Mouse (Mus musculus) forebrain, embryonic 13.5 days (tissue): ENCODE measurements around the gene Nrbf2. TPM values are rescaled to one million over a fixed set of nuclear protein-coding genes. Genes with fewer than 3 reads are reported as not detected.

Experiments
- ATAC-seq: fragments of 200-750 bp; cut with Nextera tagmentation; 2 replicates; pipeline ENCODE4 v1.8.0; 2017
- H3K27ac ChIP-seq: fragments of 300-500 bp; sonication (generic); 2 replicates; pipeline ENCODE4 v1.5.1; 2015; ENCODE audit warnings: inconsistent platforms, mild to moderate bottlenecking, moderate library complexity
- H3K27me3 ChIP-seq: fragments of 300-500 bp; sonication (generic); 2 replicates; pipeline ENCODE4 v1.6.1; 2015; ENCODE audit warnings: mild to moderate bottlenecking, inconsistent platforms
- H3K36me3 ChIP-seq: fragments of 300-500 bp; sonication (generic); 2 replicates; pipeline ENCODE4 v1.6.1; 2015; ENCODE audit warnings: mild to moderate bottlenecking, inconsistent platforms; ENCODE audit not compliant: poor library complexity, severe bottlenecking
- H3K4me1 ChIP-seq: fragments of 300-500 bp; sonication (generic); 2 replicates; pipeline ENCODE4 v1.6.1; 2015; ENCODE audit warnings: inconsistent platforms
- H3K4me2 ChIP-seq: fragments of 300-500 bp; sonication (generic); 2 replicates; pipeline ENCODE4 v1.6.1; 2015; ENCODE audit warnings: inconsistent platforms, mild to moderate bottlenecking, moderate library complexity
- H3K4me3 ChIP-seq: fragments of 300-500 bp; sonication (generic); 2 replicates; pipeline ENCODE4 v1.5.1; 2015; ENCODE audit warnings: mild to moderate bottlenecking, inconsistent platforms
- H3K9ac ChIP-seq: fragments of 300-500 bp; sonication (generic); 2 replicates; pipeline ENCODE4 v1.6.1; 2015; ENCODE audit warnings: mild to moderate bottlenecking, inconsistent platforms
- H3K9me3 ChIP-seq: fragments of 300-500 bp; sonication (generic); replicated peaks from 2 replicates; pipeline ENCODE4 v1.6.1; 2016; ENCODE audit warnings: inconsistent platforms
- WGBS: fragments of 180-500 bp; shearing (Covaris S2); methylation state at CpG from one replicate; pipeline ENCODE4 v1.1.7; 2015; 5-methylcytosine and 5-hydroxymethylcytosine counted together
- polyA plus RNA-seq: library from polyadenylated mRNA; unstranded; fragments of >200 nt; fragmentation: Nextera tagmentation; extraction: Ambion mirVana; gene quantifications from 2 replicates; pipeline ENCODE4 v1.2.1, GENCODE M21; 2015

Nrbf2 gene
- polyA plus RNA-seq, 1 experiment from 2014 or later = 41.0 TPM

DNA sequence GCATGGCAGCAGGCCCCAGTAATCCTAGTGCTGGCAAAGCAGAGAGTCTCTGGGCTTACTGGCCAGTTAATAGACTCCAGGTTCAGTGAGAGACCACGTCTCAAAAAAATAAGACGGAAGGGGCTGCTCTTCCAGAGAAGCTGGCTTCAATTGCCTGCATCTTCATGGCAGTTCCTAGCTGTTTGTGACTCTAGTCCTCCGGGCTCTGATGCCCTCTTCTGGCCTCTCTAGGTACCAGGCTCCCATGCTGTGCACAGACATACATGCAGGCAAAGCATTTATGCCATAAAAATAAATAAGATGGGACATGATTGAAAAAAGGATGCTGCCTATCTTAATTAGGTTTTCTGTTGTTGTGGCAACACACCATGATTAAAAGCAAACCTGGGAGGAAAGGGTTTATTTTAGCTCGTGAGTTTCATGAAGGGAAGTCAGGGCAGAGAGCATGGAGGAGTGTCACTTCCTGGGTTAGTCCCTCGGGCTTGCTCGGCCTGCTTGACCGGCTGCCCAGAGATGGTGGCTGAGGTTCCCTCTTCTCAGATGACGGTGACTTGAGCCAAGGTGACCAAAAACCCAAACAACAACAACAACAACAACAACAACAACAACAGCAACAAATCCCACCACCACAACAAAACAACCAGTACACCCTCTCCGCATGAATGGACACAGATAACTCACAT lies 26.3 kb upstream of the Nrbf2 start:
- H3K27me3 ChIP-seq = no peaks in the 10 kb centered on the region
- WGBS = 37% methylated on average over 9 of the region's 9 CpGs
- H3K4me1 ChIP-seq = no peaks in the 10 kb centered on the region
- H3K9ac ChIP-seq = no peak overlapping the region
- H3K4me2 ChIP-seq = no peak overlapping the region
- H3K27ac ChIP-seq = no peak overlapping the region
- ATAC-seq = peak; percentile 74
- no peaks in the 10 kb centered on the region for H3K36me3 ChIP-seq
- H3K9me3 ChIP-seq = no peaks in the 10 kb centered on the region
- H3K4me3 ChIP-seq = no peak overlapping the region

GRCm38 (mm10) chr10:67309483-67310138 lies 24.5 kb upstream of the Nrbf2 start:
- WGBS = 80% methylated on average over 7 of the region's 7 CpGs
- Histone ChIP-seq H3K9me3 (no peaks in the 10 kb centered on the region), H3K27me3 (no peaks in the 10 kb centered on the region), H3K27ac (no peak overlapping the region), H3K4me2 (no peak overlapping the region), H3K36me3 (no peaks in the 10 kb centered on the region), H3K4me1 (no peaks in the 10 kb centered on the region), H3K9ac (no peak overlapping the region), H3K4me3 (no peak overlapping the region)
- no peak for ATAC-seq

DNA sequence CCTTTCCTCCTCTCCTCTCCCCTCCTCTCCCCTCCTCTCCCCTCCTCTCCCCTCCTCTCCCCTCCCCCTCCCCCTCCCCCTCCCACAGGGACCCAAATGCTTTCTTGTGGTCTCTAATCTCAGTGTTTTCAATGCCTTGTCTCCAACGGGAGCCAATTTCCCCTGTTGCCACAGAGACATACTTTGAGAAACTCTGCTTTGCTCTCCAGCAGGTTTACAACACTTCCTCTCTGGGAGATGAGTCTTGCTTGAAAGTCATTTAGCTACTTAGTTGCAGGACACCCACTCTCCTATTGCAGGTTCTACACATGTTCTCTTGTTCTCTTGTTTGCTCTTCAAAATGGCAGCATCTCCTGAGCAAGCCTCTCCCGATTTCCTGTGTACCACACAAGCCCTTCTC lies 17.2 kb upstream of the Nrbf2 start:
- ATAC-seq = no peak
- Histone ChIP-seq H3K9me3 (no peaks in the 10 kb centered on the region), H3K4me2 (no peak overlapping the region), H3K4me1 (no peaks in the 10 kb centered on the region), H3K9ac (no peak overlapping the region), H3K4me3 (no peak overlapping the region), H3K36me3 (no peaks in the 10 kb centered on the region), H3K27ac (no peak overlapping the region), H3K27me3 (no peaks in the 10 kb centered on the region)
- WGBS = 71% methylated on average over 2 of the region's 2 CpGs

DNA sequence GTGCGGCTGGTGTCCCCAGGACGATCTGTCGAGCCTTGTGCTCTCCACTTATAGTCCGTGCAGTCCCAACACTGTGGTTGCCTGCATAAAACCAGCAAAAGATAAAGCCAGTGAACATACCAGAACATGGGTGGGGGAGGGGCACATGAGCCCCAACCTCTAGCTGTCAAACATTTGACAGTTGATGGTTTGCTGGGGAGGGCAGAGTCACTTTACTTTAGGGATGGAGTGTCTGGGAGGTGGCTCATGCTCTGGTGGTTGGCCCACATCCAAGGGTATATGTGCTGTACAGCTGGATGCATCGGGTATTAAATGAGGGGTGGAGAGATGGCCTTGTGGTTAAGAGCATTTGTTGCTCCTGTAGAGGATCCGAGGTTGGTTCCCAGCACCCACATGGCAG lies 15.9 kb upstream of the Nrbf2 start:
- Histone ChIP-seq H3K4me3 (no peak overlapping the region), H3K27ac (no peak overlapping the region), H3K9me3 (no peaks in the 10 kb centered on the region), H3K27me3 (no peaks in the 10 kb centered on the region), H3K4me1 (no peaks in the 10 kb centered on the region), H3K4me2 (no peak overlapping the region), H3K36me3 (no peaks in the 10 kb centered on the region), H3K9ac (no peak overlapping the region)
- 96% methylated on average over 6 of the region's 6 CpGs for WGBS
- no peak for ATAC-seq

GRCm38 (mm10) chr10:67299285-67299684 lies 14.2 kb upstream of the Nrbf2 start:
- Histone ChIP-seq H3K27ac (no peak overlapping the region), H3K27me3 (no peaks in the 10 kb centered on the region), H3K4me2 (no peak overlapping the region), H3K4me3 (no peak overlapping the region), H3K4me1 (no peaks in the 10 kb centered on the region), H3K9ac (no peak overlapping the region), H3K9me3 (no peaks in the 10 kb centered on the region), H3K36me3 (no peaks in the 10 kb centered on the region)
- ATAC-seq = no peak
- WGBS = 83% methylated on average over 4 of the region's 4 CpGs

- Histone ChIP-seq H3K4me2 (no peak overlapping the region), H3K4me3 (no peak overlapping the region), H3K4me1 (no peaks in the 10 kb centered on the region), H3K27ac (no peak overlapping the region), H3K36me3 (no peaks in the 10 kb centered on the region), H3K27me3 (no peaks in the 10 kb centered on the region), H3K9me3 (no peaks in the 10 kb centered on the region), H3K9ac (no peak overlapping the region)
- WGBS = 80% methylated on average over 5 of the region's 5 CpGs
- ATAC-seq = no peak
Observed at GRCm38 (mm10) chr10:67298856-67299255, 13.8 kb upstream of the Nrbf2 start.

GRCm38 (mm10) chr10:67297175-67297855 lies 12.2 kb upstream of the Nrbf2 start:
- Histone ChIP-seq H3K27me3 (no peaks in the 10 kb centered on the region), H3K4me3 (no peak overlapping the region), H3K4me1 (no peaks in the 10 kb centered on the region), H3K27ac (no peak overlapping the region), H3K9me3 (no peaks in the 10 kb centered on the region), H3K4me2 (no peak overlapping the region), H3K9ac (no peak overlapping the region), H3K36me3 (no peaks in the 10 kb centered on the region)
- ATAC-seq = no peak
- 92% methylated on average over 17 of the region's 17 CpGs for WGBS

DNA sequence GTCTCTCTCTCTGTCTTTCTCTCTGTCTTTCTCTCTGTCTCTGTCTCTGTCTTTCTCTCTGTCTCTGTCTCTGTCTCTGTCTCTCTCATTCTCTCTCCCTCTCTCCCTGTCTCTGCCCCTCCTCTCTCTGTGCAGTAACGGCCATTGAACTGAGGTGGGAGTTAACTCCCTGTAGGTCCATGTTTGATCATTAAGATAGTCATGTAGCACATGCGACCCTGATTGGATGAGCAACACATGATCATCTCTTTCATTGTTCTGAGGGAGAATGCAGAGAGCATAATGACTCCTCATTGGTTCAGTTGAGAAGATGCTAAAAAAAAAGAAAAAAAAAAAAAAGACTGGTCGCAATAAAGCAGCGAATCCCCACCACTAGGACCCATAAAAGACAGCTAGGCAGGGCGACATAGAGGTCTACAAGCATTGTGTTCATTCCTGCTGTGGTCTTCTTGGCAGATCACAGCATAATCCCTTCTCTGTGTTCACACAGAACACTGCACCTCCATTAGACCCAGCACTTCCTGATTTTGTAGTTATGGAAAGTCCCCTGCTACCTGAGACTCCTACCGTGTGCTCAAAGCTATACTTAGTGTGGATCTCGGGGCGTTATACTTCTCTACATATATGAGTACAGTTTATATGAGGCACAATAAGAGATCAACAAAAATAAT lies 11.5 kb upstream of the Nrbf2 start:
- Histone ChIP-seq H3K4me2 (no peak overlapping the region), H3K9ac (no peak overlapping the region), H3K27ac (no peak overlapping the region), H3K27me3 (no peaks in the 10 kb centered on the region), H3K4me3 (no peak overlapping the region), H3K36me3 (no peaks in the 10 kb centered on the region), H3K9me3 (no peaks in the 10 kb centered on the region), H3K4me1 (no peaks in the 10 kb centered on the region)
- ATAC-seq = no peak
- 86% methylated on average over 8 of the region's 8 CpGs for WGBS

- no peak overlapping the region for H3K9ac ChIP-seq
- H3K36me3 ChIP-seq = no peaks in the 10 kb centered on the region
- H3K9me3 ChIP-seq = no peaks in the 10 kb centered on the region
- no peaks in the 10 kb centered on the region for H3K4me1 ChIP-seq
- H3K27ac ChIP-seq = no peak overlapping the region
- H3K27me3 ChIP-seq = no peaks in the 10 kb centered on the region
- no peak overlapping the region for H3K4me2 ChIP-seq
- no peak overlapping the region for H3K4me3 ChIP-seq
- 85% methylated on average over 7 of the region's 7 CpGs for WGBS
- ATAC-seq = no peak
Observed at GRCm38 (mm10) chr10:67295938-67296466, 10.9 kb upstream of the Nrbf2 start.

GRCm38 (mm10) chr10:67295331-67295730 lies 10.2 kb upstream of the Nrbf2 start:
- Histone ChIP-seq H3K36me3 (no peaks in the 10 kb centered on the region), H3K27me3 (no peaks in the 10 kb centered on the region), H3K9ac (no peak overlapping the region), H3K4me2 (no peak overlapping the region), H3K4me1 (no peaks in the 10 kb centered on the region), H3K4me3 (no peak overlapping the region), H3K9me3 (no peaks in the 10 kb centered on the region), H3K27ac (no peak overlapping the region)
- no peak for ATAC-seq
- 85% methylated on average over 5 of the region's 5 CpGs for WGBS

DNA sequence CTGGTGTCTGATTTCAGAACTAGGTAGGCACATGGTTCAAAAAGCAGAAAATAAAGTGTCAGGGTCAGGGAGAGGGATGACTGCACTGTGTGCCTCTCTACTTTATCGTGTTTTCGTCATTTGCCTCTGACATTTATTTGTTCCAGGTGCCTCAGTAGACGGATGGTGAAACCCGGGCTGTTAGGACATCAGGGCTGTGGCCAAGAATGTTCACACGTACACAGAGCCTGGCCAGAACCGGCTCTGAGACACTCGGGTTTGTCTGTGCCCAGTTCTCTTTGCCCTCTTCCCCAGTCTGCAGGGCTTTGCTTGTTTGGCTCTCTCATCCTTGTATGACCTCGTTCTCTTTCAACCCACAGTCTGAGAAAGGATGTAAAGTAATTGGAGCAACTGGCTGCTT lies 6.0 kb upstream of the Nrbf2 start:
- H3K4me1 ChIP-seq = no peaks in the 10 kb centered on the region
- H3K4me2 ChIP-seq = no peak overlapping the region
- H3K9me3 ChIP-seq = no peaks in the 10 kb centered on the region
- H3K4me3 ChIP-seq = no peak overlapping the region
- H3K36me3 ChIP-seq = no peaks in the 10 kb centered on the region
- 80% methylated on average over 8 of the region's 8 CpGs for WGBS
- no peak overlapping the region for H3K27ac ChIP-seq
- no peak for ATAC-seq
- H3K9ac ChIP-seq = no peak overlapping the region
- no peaks in the 10 kb centered on the region for H3K27me3 ChIP-seq

- Histone ChIP-seq H3K9me3 (no peaks in the 10 kb centered on the region), H3K4me3 (no peak overlapping the region), H3K36me3 (no peaks in the 10 kb centered on the region), H3K4me2 (no peak overlapping the region), H3K9ac (no peak overlapping the region), H3K27me3 (no peaks in the 10 kb centered on the region), H3K4me1 (no peaks in the 10 kb centered on the region), H3K27ac (no peak overlapping the region)
- no peak for ATAC-seq
- WGBS = 68% methylated on average over 4 of the region's 4 CpGs
Observed at GRCm38 (mm10) chr10:67290622-67291021, 5.5 kb upstream of the Nrbf2 start.
